ENCODE assay signal across 22 mouse cellular contexts in genomic region chr3:106278571-106278970, GRCm38 (mm10). TPM values are rescaled to one million over a fixed set of nuclear protein-coding genes. Genes with fewer than 3 reads are reported as not detected.
DNase-seq lines count a peak whose midpoint lies in the region; ATAC-seq lines count a peak whose summit lies in the region.
"Not testable (repeated sequence)": the region's sequence is repeated elsewhere in the genome, so short reads cannot be mapped to it uniquely, and the experiment has no call there.
"Had no signal": no experiment of that assay in that cellular context is flagged by ENCODE, and none has a peak within 500 bp of the region (broad histone marks: within the 10 kb centered on the region; RNA-seq: fewer than 3 reads in every experiment).

No protein-coding gene starts in this region.

- H3K4me1 ChIP-seq in midbrain, embryonic 11.5 days (ENCODE audit: control insufficient read depth, insufficient read depth, low read length), result not testable (repeated sequence)

- DNase-seq in adipocyte (ENCODE audit: low spot score), result peak; percentile 34
- peak; percentile 42 for DNase-seq in adrenal gland, adult 2 months
- DNase-seq in adrenal gland, adult 8-10 months, result peak; percentile 25
- peak; percentile 11 for DNase-seq in adrenal gland, postnatal 10 days
- DNase-seq in adrenal gland, postnatal 14 days, result peak; percentile 7
- peak; percentile 54 for DNase-seq in heart, adult 11 months
- DNase-seq in lung, postnatal 36 days, result peak; percentile 17
- peak; percentile 17 for DNase-seq in midbrain, embryonic 11.5 days (ENCODE audit: low spot score, missing footprints)

- not testable (repeated sequence) for H3K27ac ChIP-seq in midbrain, embryonic 11.5 days (ENCODE audit: low read depth, low read length)

- 81% methylated on average over 2 of the region's 2 CpGs for WGBS in midbrain, embryonic 11.5 days

- not testable (repeated sequence) for H3K27me3 ChIP-seq in midbrain, embryonic 11.5 days (ENCODE audit: control insufficient read depth, insufficient read depth, low read length)

- H3K9ac ChIP-seq in midbrain, embryonic 11.5 days (ENCODE audit: low read length), result not testable (repeated sequence)

- not testable (repeated sequence) for ATAC-seq in midbrain, embryonic 11.5 days (ENCODE audit: low FRiP score)

- not testable (repeated sequence) for H3K4me2 ChIP-seq in midbrain, embryonic 11.5 days

- not testable (repeated sequence) for H3K4me3 ChIP-seq in midbrain, embryonic 11.5 days (ENCODE audit: low read depth, low read length)

- not testable (repeated sequence) for H3K9me3 ChIP-seq in midbrain, embryonic 11.5 days (ENCODE audit: control insufficient read depth, low read length)

- H3K36me3 ChIP-seq in midbrain, embryonic 11.5 days (ENCODE audit: control insufficient read depth, insufficient read depth, low read length), result not testable (repeated sequence)

RNA-seq across cellular contexts. Expression of gene Chil4, which starts 59.3 kb away (rescaled TPM):
- not detected for total RNA-seq in adrenal gland, adult 2 months (2021)
- not detected in 2 replicates for polyA plus RNA-seq in adrenal gland, adult 2 months (2012; rRNA removed)
- not detected for total RNA-seq in adrenal gland, adult 8-10 months (2022)
- not detected for total RNA-seq in adrenal gland, postnatal 10 days (2021)
- total RNA-seq in adrenal gland, postnatal 14 days (2021), result not detected in 2 replicates
- not detected in 2 replicates for polyA plus RNA-seq in midbrain, embryonic 11.5 days (2014; fragmentation: Nextera tagmentation; extraction: Ambion mirVana)
- total RNA-seq: adrenal gland, adult 18-20 months; adrenal gland, postnatal 25 days; adrenal gland, postnatal 36 days; adrenal gland, postnatal 4 days; CH12.LX; ES-E14; MEL had no signal
- polyA plus RNA-seq: activated CD4-positive, CD25-positive, alpha-beta regulatory T cell, adult 4 months; brain, embryonic 14.5 days; C2C12; CD4-positive, CD25-positive, alpha-beta regulatory T cell, adult 4 months; cerebellum, adult 2 months; G1E; Patski had no signal
